Mouse (Mus musculus) induced T-regulatory cell, adult 2 months (primary cell): Measurements from ENCODE around the gene P2rx7.

Source experiments
- DNase-seq: peaks from one replicate; pipeline ENCODE4 v3.0.0-alpha.2; 2012; ENCODE audit warnings: low read depth

Gene P2rx7

GRCm38 (mm10) chr5:122731321-122731720 is 87.6 kb downstream of the P2rx7 start:
- peak; percentile 86 for DNase-seq

GRCm38 (mm10) chr5:122731991-122732673 is 88.4 kb downstream of the P2rx7 start:
- peak; percentile 71 for DNase-seq

GRCm38 (mm10) chr5:122733881-122734280 is 90.2 kb downstream of the P2rx7 start:
- peak; percentile 59 for DNase-seq

- no peak for DNase-seq
Observed at GRCm38 (mm10) chr5:122735853-122736252, 92.1 kb downstream of the P2rx7 start.

- no peak for DNase-seq
Observed at GRCm38 (mm10) chr5:122736761-122737160, 93.0 kb downstream of the P2rx7 start.
